Mouse (Mus musculus) adrenal gland, adult (tissue): ENCODE results near the gene Acer2.

ENCODE experiments used
- DNase-seq, 2 experiments: peaks; one replicate each; pipeline ENCODE4 v3.0.0; 2022 to 2023; ENCODE audit warnings: low spot score in 1 of 2; ENCODE audit not compliant: inconsistent age in 2 of 2

Gene Acer2

GRCm38 (mm10) chr4:86886160-86886878 is 12.1 kb downstream of the Acer2 start:
- DNase-seq = peak; percentile 65 to 88

- DNase-seq = no peak
Measured at GRCm38 (mm10) chr4:86887879-86888278, 13.7 kb downstream of the Acer2 start.

- peak; percentile 47 to 82 for DNase-seq
Measured at GRCm38 (mm10) chr4:86897411-86897810, 23.2 kb downstream of the Acer2 start.

- peak; percentile 83 to 94 for DNase-seq
Measured at GRCm38 (mm10) chr4:86898791-86899474, 24.7 kb downstream of the Acer2 start.

GRCm38 (mm10) chr4:86902351-86902750 is 28.2 kb downstream of the Acer2 start:
- peak; percentile 52 to 79 for DNase-seq

- no peak for DNase-seq
Measured at GRCm38 (mm10) chr4:86904969-86905368, 30.8 kb downstream of the Acer2 start.

GRCm38 (mm10) chr4:86905869-86906268 is 31.7 kb downstream of the Acer2 start:
- no peak for DNase-seq

- no peak for DNase-seq
Measured at GRCm38 (mm10) chr4:86911576-86912341, 37.6 kb downstream of the Acer2 start.

GRCm38 (mm10) chr4:86912757-86913156 is 38.6 kb downstream of the Acer2 start:
- DNase-seq = no peak

GRCm38 (mm10) chr4:86916062-86916461 is 41.9 kb downstream of the Acer2 start:
- DNase-seq = no peak

GRCm38 (mm10) chr4:86923476-86924055 is 49.4 kb downstream of the Acer2 start:
- no peak for DNase-seq

- peak; percentile 69 to 93 for DNase-seq
Measured at GRCm38 (mm10) chr4:86924804-86925458, 50.7 kb downstream of the Acer2 start.

- no peak for DNase-seq
Measured at GRCm38 (mm10) chr4:86926997-86927396, 52.8 kb downstream of the Acer2 start.

GRCm38 (mm10) chr4:86930101-86930635 is 56.0 kb downstream of the Acer2 start:
- DNase-seq = no peak

GRCm38 (mm10) chr4:86930636-86931456 is 56.6 kb downstream of the Acer2 start:
- peak; percentile 12 to 51 for DNase-seq

- peak in 1 of 2 experiments; percentile 40 for DNase-seq
Measured at GRCm38 (mm10) chr4:86933026-86933425, 58.8 kb downstream of the Acer2 start.

GRCm38 (mm10) chr4:86936217-86936616 is 62.0 kb downstream of the Acer2 start:
- no peak for DNase-seq

- no peak for DNase-seq
Measured at GRCm38 (mm10) chr4:86936706-86937105, 62.5 kb downstream of the Acer2 start.

GRCm38 (mm10) chr4:86942656-86943055 is 68.5 kb downstream of the Acer2 start:
- DNase-seq = no peak

GRCm38 (mm10) chr4:86943296-86943695 is 69.1 kb downstream of the Acer2 start:
- no peak for DNase-seq
